Mouse (Mus musculus): ENCODE data around the gene Olfr1298.

The Olfr1298 gene

GRCm38 (mm10) chr2:111649101-111649500, at the start of gene Olfr1298:
Gene Olfr1298 (minus strand): TSS chr2:111649201.
- DNase-seq (ENCODE audit: low read depth, low spot score): no peak

- no peak for DNase-seq (ENCODE audit: low read depth, low spot score)
These were observed 12.1 kb upstream of the Olfr1298 start, which contains the start of gene Olfr1299 for GRCm38 (mm10) chr2:111661119-111661518. Gene Olfr1299 (plus strand): TSS chr2:111661419.

GRCm38 (mm10) chr2:111626397-111626796, 22.6 kb downstream of the Olfr1298 start, which contains the start of gene Olfr1297:
Gene Olfr1297 (minus strand): TSS chr2:111626497.
- no peak for DNase-seq (ENCODE audit: low read depth, low spot score)
